Mouse (Mus musculus): Measurements from ENCODE around the gene Slc35a2. TPM values are rescaled to one million over a fixed set of nuclear protein-coding genes. Genes with fewer than 3 reads are reported as not detected.

Slc35a2 gene
- polyA plus RNA-seq (2011; ENCODE audit: insufficient read depth, insufficient read length, low replicate concordance, missing spikeins): 21.0 and 37.1 TPM in 2 replicates

DNA sequence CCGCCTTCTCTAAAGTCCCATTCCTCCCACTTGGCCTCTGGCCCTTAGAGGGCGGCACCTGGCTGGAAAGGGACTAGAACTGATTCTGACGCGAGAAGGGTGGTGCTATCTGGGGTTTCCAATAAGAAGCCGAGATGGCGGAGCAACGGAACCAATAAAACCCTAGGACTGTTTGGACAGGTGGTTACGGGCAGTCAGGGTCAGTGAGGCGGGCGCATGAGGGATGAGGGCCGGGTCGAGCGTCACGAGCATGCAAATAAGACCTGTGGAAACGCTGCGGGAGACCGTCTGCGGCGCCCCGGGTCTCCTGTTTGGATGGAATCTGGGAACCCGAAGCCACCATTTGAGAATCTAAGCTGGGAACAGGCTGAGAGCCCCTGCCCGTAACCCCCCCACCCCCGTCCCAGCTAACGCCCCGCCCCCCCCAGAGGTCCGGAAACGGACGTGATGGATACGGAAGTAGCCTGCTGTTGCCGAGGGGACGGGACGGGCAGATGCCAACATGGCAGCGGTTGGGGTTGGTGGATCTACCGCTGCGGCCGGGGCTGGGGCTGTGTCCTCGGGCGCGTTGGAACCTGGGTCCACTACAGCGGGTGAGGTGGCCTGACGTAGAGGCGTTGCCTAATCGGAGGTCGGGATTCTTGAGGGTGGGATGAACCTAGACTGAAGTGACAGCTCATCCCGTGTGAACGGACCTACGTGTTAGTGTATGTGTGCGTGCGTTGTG lies at the start of gene Slc35a2:
Gene Slc35a2 (plus strand): TSS at position 188 of the 727 bp plus-strand sequence.
- peak; percentile 21; the same call in 1 of the 2 replicates for TF ChIP-seq CTCF (IDR thresholded peaks at IDR 0.05; ENCODE audit: control insufficient read depth, insufficient read depth, low read length)
- peak; percentile 30; the same call in 1 of the 2 replicates for TF ChIP-seq POLR2A (IDR thresholded peaks at IDR 0.05; ENCODE audit: borderline replicate concordance, control insufficient read depth, low read depth, low read length)
- H3K4me3 ChIP-seq (replicated peaks; ENCODE audit: control insufficient read depth, low read depth, low read length): peak within 1 kb of the TSS; percentile 100
- H3K27ac ChIP-seq (ENCODE audit: control insufficient read depth, insufficient read depth, low read depth, low read length, poor library complexity): peak within 1 kb of the TSS; percentile 78
- no peaks in the 10 kb centered on the region for H3K4me1 ChIP-seq (ENCODE audit: control insufficient read depth, insufficient read depth, low read length)
- WGBS: 9% methylated on average over 49 of the region's 49 CpGs

DNA sequence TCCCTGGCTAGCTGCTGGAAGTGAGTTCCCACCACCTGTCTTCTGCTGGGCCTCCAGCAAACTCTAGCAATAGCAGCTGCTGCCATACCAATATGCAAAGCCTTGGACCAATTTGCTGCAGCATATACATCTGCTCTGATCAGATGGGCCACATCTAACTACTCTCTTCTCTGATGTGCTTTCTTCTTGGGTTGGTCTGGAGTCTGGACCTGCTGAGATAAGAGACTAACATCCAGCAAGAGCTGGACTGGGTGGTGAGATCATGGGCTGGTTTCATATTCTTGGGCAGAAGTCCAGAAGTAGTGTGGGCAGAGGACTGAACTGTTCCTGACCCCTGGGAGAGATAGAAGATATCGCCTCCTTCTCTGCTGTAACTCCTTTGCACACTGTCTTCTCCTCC lies 46.7 kb upstream of the Slc35a2 start:
- Histone ChIP-seq H3K4me1 (ENCODE audit: control insufficient read depth, insufficient read depth, low read length) (no peaks in the 10 kb centered on the region; the same call in 1 of the 2 replicates), H3K4me3 (replicated peaks; ENCODE audit: control insufficient read depth, low read depth, low read length) (no peak overlapping the region), H3K27ac (ENCODE audit: control insufficient read depth, insufficient read depth, low read depth, low read length, poor library complexity) (peak overlapping the region; percentile 94)
- 19% methylated on average over 1 of the region's 1 CpGs for WGBS
- TF ChIP-seq CTCF (IDR thresholded peaks at IDR 0.05; ENCODE audit: control insufficient read depth, insufficient read depth, low read length) (no peak), POLR2A (IDR thresholded peaks at IDR 0.05; ENCODE audit: borderline replicate concordance, control insufficient read depth, low read depth, low read length) (no peak)

DNA sequence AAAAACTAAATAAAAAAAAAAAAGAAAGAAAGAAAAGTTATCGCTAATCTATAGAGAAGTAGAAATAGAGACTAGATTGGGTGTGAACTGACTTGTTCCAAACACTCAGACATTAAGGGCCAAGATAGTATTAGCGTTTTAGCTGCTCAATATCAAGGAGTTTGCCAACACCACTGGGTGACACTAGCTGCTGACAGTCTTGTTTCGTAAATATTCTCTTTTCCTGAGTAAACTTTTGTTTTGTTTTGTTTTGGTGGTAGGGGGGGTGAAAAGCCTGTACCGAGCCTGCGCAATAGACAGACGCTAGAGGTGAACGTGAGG lies 43.0 kb upstream of the Slc35a2 start:
- Histone ChIP-seq H3K27ac (ENCODE audit: control insufficient read depth, insufficient read depth, low read depth, low read length, poor library complexity) (no peak overlapping the region), H3K4me3 (replicated peaks; ENCODE audit: control insufficient read depth, low read depth, low read length) (peak overlapping the region; percentile 42), H3K4me1 (ENCODE audit: control insufficient read depth, insufficient read depth, low read length) (no peaks in the 10 kb centered on the region; the same call in 1 of the 2 replicates)
- TF ChIP-seq CTCF (IDR thresholded peaks at IDR 0.05; ENCODE audit: control insufficient read depth, insufficient read depth, low read length) (no peak), POLR2A (IDR thresholded peaks at IDR 0.05; ENCODE audit: borderline replicate concordance, control insufficient read depth, low read depth, low read length) (no peak)
- WGBS: 10% methylated on average over 7 of the region's 7 CpGs

DNA sequence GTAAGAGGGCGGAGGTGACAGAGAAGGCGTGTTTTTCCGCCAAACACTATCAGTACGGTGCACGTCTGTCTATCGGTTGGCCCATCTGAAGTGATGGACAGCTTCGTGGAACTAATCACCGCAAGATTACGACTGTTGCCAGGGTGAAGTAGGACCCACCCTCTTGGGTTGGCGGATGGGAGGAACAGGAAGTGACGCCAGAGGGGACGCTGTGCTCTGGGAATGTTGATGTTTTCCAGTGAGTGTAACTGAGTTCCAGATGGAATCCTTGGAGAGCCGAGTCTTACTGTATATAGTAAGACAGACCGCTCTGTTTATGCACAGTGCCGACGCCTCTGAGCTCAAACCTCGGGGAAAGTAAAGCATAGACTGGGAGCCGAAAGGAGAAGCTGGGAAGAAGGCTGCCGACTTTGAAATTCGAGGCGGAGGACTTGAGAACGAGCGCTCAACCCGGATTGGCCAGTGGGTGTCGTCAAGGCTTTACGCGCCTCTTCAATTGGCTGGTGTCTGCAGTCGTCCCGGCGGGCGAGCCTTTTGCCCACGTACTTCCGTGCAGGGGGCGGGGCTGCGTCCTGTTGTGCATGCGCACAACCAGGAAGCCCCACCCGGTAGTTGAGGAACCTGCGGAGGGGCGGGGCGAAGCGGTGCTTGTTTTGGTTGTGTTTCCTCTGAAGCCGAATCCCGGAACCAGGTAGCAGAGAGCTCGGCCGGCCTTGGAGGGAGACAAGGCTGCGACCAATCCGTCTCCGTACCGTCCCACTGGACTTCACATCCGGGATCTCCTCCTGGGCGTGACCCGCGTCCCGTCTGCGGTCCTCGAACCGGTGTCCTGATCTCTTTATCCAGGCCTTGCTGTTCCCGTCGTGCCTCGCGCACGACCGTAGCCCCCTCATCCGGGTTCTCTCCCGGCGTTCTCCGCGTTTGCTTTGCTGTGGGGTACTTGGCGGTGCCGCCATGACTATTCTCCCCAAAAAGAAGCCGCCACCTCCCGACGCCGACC lies 42.4 kb upstream of the Slc35a2 start, which contains the start of gene Otud5:
Gene Otud5 (plus strand): TSS at position 202 of the 1,000 bp plus-strand sequence.
- H3K4me1 ChIP-seq (ENCODE audit: control insufficient read depth, insufficient read depth, low read length): no peaks in the 10 kb centered on the region; the same call in 1 of the 2 replicates
- H3K4me3 ChIP-seq (replicated peaks; ENCODE audit: control insufficient read depth, low read depth, low read length): peak within 1 kb of the TSS; percentile 97
- TF ChIP-seq CTCF (IDR thresholded peaks at IDR 0.05; ENCODE audit: control insufficient read depth, insufficient read depth, low read length): no peak
- TF ChIP-seq POLR2A (IDR thresholded peaks at IDR 0.05; ENCODE audit: borderline replicate concordance, control insufficient read depth, low read depth, low read length): peak; percentile 79; the same call in 1 of the 2 replicates
- peak within 1 kb of the TSS; percentile 99 for H3K27ac ChIP-seq (ENCODE audit: control insufficient read depth, insufficient read depth, low read depth, low read length, poor library complexity)
- WGBS: 11% methylated on average over 74 of the region's 74 CpGs

DNA sequence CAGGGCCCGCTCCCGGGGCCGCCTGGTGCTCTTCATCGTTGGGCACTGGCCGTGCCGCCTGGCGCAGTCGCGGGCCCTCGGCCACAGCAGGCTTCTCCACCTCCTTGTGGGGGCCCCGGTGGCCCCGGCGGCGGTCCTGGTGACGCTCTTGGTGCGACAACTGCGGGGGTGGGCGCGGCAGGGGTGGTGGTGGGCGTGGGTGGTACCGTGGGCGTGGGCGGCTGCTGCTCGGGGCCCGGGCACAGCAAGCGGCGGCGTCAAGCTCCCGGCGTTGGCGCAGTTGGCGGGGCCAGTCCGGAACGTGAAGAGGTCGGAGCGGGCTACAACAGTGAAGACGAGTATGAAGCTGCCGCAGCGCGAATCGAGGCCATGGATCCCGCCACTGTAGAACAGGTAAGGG lies 41.5 kb upstream of the Slc35a2 start:
- TF ChIP-seq POLR2A (IDR thresholded peaks at IDR 0.05; ENCODE audit: borderline replicate concordance, control insufficient read depth, low read depth, low read length) (no peak), CTCF (IDR thresholded peaks at IDR 0.05; ENCODE audit: control insufficient read depth, insufficient read depth, low read length) (no peak)
- Histone ChIP-seq H3K4me3 (replicated peaks; ENCODE audit: control insufficient read depth, low read depth, low read length) (peak overlapping the region; percentile 97), H3K4me1 (ENCODE audit: control insufficient read depth, insufficient read depth, low read length) (no peaks in the 10 kb centered on the region; the same call in 1 of the 2 replicates), H3K27ac (ENCODE audit: control insufficient read depth, insufficient read depth, low read depth, low read length, poor library complexity) (peak overlapping the region; percentile 99)
- WGBS: 15% methylated on average over 36 of the region's 42 CpGs

DNA sequence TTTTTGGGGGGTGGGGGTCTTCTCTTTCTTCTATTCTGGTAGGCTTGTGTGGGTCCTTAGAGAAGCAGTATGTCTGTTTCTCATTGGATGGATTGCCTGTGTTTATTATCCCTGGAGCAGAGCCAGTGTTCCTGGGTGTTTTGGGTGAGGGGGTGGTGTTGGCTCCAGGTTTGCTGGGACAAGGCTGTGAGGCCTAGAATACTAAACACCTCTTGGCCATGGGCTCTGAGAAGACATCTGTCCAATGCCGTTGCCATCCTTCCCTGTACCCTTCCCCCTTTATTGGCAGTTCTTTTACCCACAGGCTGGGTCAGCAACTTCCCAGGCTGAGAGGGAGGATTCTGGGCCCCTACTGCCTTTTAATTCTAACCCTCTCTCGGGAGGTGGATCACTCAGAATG lies 36.0 kb upstream of the Slc35a2 start:
- TF ChIP-seq POLR2A (IDR thresholded peaks at IDR 0.05; ENCODE audit: borderline replicate concordance, control insufficient read depth, low read depth, low read length): no peak
- no peak for TF ChIP-seq CTCF (IDR thresholded peaks at IDR 0.05; ENCODE audit: control insufficient read depth, insufficient read depth, low read length)
- Histone ChIP-seq H3K27ac (ENCODE audit: control insufficient read depth, insufficient read depth, low read depth, low read length, poor library complexity) (no peak overlapping the region), H3K4me3 (replicated peaks; ENCODE audit: control insufficient read depth, low read depth, low read length) (no peak overlapping the region), H3K4me1 (ENCODE audit: control insufficient read depth, insufficient read depth, low read length) (no peaks in the 10 kb centered on the region; the same call in 1 of the 2 replicates)
- WGBS: 71% methylated on average over 2 of the region's 2 CpGs

DNA sequence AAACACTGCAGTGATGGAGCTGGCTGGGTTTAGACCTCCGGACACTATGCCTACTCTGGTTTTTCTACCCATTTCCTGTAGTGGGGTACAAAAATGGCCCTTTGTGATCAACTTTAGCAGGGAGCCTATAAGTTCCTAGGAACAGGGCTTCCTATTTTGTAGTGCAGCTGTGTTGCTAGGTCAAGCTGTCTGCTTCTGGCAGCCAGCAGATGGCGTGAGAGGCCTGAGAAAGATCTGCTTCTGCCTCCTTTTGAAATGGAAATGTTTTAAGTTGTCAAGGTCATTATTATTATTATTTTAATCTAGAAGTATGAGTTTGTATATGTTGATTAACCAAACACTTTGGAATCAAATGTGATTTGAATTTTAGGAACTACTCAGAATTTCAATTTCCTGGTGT lies 29.2 kb upstream of the Slc35a2 start:
- WGBS: 10% methylated on average over 2 of the region's 2 CpGs

More for the DNA sequence above, 29.2 kb upstream of the Slc35a2 start:
- H3K4me1 ChIP-seq (ENCODE audit: control insufficient read depth, insufficient read depth, low read length): no peaks in the 10 kb centered on the region
- H3K4me3 ChIP-seq (replicated peaks; ENCODE audit: control insufficient read depth, low read depth, low read length): no peak overlapping the region
- peak; percentile 63 for TF ChIP-seq CTCF (IDR thresholded peaks at IDR 0.05; ENCODE audit: control insufficient read depth, insufficient read depth, low read length)
- no peak for TF ChIP-seq POLR2A (IDR thresholded peaks at IDR 0.05; ENCODE audit: borderline replicate concordance, control insufficient read depth, low read depth, low read length)
- no peak overlapping the region for H3K27ac ChIP-seq (ENCODE audit: control insufficient read depth, insufficient read depth, low read depth, low read length, poor library complexity)

Measured in bone marrow, adult 2 months (tissue).